Mouse (Mus musculus) midbrain, embryonic 15.5 days (tissue): ENCODE data around the gene Pdgfa. TPM values are rescaled to one million over a fixed set of nuclear protein-coding genes. Genes with fewer than 3 reads are reported as not detected.
A peak's percentile ranks its signal among the peaks of the same experiment; 100 is the strongest.

Experiments
- ATAC-seq: fragments of 200-750 bp; cut with Nextera tagmentation; replicated peaks from 2 replicates; pipeline ENCODE4 v1.8.0; 2017; ENCODE audit warnings: moderate TSS enrichment
- H3K27ac ChIP-seq: fragments of 300-500 bp; sonication (generic); 2 replicates; pipeline ENCODE4 v1.5.1; 2015; ENCODE audit warnings: mild to moderate bottlenecking, inconsistent platforms
- H3K27me3 ChIP-seq: fragments of 300-500 bp; sonication (generic); replicated peaks from 2 replicates; pipeline ENCODE4 v1.6.1; 2015; ENCODE audit warnings: inconsistent platforms
- H3K36me3 ChIP-seq: fragments of 300-500 bp; sonication (generic); replicated peaks from 2 replicates; pipeline ENCODE4 v1.6.1; 2015; ENCODE audit warnings: inconsistent platforms
- H3K4me1 ChIP-seq: fragments of 300-500 bp; sonication (generic); 2 replicates; pipeline ENCODE4 v1.6.1; 2015; ENCODE audit warnings: inconsistent platforms
- H3K4me2 ChIP-seq: fragments of 300-500 bp; sonication (generic); 2 replicates; pipeline ENCODE4 v1.6.1; 2015; ENCODE audit warnings: inconsistent platforms, mild to moderate bottlenecking, moderate library complexity
- H3K4me3 ChIP-seq: fragments of 300-500 bp; sonication (generic); 2 replicates; pipeline ENCODE4 v1.5.1; 2015; ENCODE audit warnings: mild to moderate bottlenecking, inconsistent platforms
- H3K9ac ChIP-seq: fragments of 300-500 bp; sonication (generic); 2 replicates; pipeline ENCODE4 v1.6.1; 2015; ENCODE audit warnings: mild to moderate bottlenecking, inconsistent platforms
- H3K9me3 ChIP-seq: fragments of 300-500 bp; sonication (generic); 2 replicates; pipeline ENCODE4 v1.6.1; 2016; ENCODE audit warnings: inconsistent platforms
- WGBS: fragments of 180-500 bp; shearing (Covaris S2); methylation state at CpG from one replicate; pipeline ENCODE4 v1.1.7; 2015; ENCODE audit warnings: mixed read lengths; 5-methylcytosine and 5-hydroxymethylcytosine counted together
- polyA plus RNA-seq: library from polyadenylated mRNA; unstranded; fragments of >200 nt; fragmentation: Nextera tagmentation; extraction: Ambion mirVana; gene quantifications from 2 replicates; pipeline ENCODE4 v1.2.1, GENCODE M21; 2015

Gene Pdgfa
- polyA plus RNA-seq, 1 experiment from 2014 or later, result 23.6 TPM

GRCm38 (mm10) chr5:138946931-138947330 lies 50.2 kb downstream of the Pdgfa start:
- 84% methylated on average over 5 of the region's 5 CpGs for WGBS
- no peaks in the 10 kb centered on the region for H3K36me3 ChIP-seq

GRCm38 (mm10) chr5:138945011-138945410 lies 52.2 kb downstream of the Pdgfa start:
- peaks cover 14% of the 10 kb centered on the region for H3K4me1 ChIP-seq
- no peak for ATAC-seq
- H3K27ac ChIP-seq, result no peak overlapping the region
- H3K9ac ChIP-seq, result no peak overlapping the region
- H3K4me2 ChIP-seq, result no peak overlapping the region
- no peaks in the 10 kb centered on the region for H3K27me3 ChIP-seq
- no peaks in the 10 kb centered on the region for H3K36me3 ChIP-seq
- WGBS, result 84% methylated on average over 3 of the region's 3 CpGs
- no peak overlapping the region for H3K4me3 ChIP-seq
- no peaks in the 10 kb centered on the region for H3K9me3 ChIP-seq

More at GRCm38 (mm10) chr5:138946931-138947330, 50.2 kb downstream of the Pdgfa start:
- Histone ChIP-seq H3K27ac (no peak overlapping the region), H3K4me2 (no peak overlapping the region), H3K9me3 (no peaks in the 10 kb centered on the region), H3K4me3 (no peak overlapping the region), H3K4me1 (peaks cover 14% of the 10 kb centered on the region), H3K27me3 (0 out of 2 replicates have a peak, but pooled peaks cover 2% of the 10 kb centered on the region), H3K9ac (no peak overlapping the region)
- ATAC-seq, result no peak

- Histone ChIP-seq H3K4me1 (peaks cover 14% of the 10 kb centered on the region), H3K9ac (no peak overlapping the region), H3K4me2 (no peak overlapping the region), H3K9me3 (no peaks in the 10 kb centered on the region), H3K27ac (no peak overlapping the region), H3K27me3 (no peaks in the 10 kb centered on the region), H3K36me3 (no peaks in the 10 kb centered on the region), H3K4me3 (no peak overlapping the region)
- WGBS, result 85% methylated on average over 7 of the region's 7 CpGs
- ATAC-seq, result no peak
These were observed 52.6 kb downstream of the Pdgfa start for GRCm38 (mm10) chr5:138944551-138944950.

- Histone ChIP-seq H3K9me3 (no peaks in the 10 kb centered on the region), H3K36me3 (no peaks in the 10 kb centered on the region), H3K4me2 (no peak overlapping the region), H3K27ac (no peak overlapping the region), H3K9ac (no peak overlapping the region), H3K4me1 (no peaks in the 10 kb centered on the region), H3K27me3 (no peaks in the 10 kb centered on the region), H3K4me3 (no peak overlapping the region)
- 78% methylated on average over 8 of the region's 8 CpGs for whole genome bisulfite sequencing
- no peak for ATAC-seq
These were observed 55.3 kb downstream of the Pdgfa start for GRCm38 (mm10) chr5:138941842-138942241.

DNA sequence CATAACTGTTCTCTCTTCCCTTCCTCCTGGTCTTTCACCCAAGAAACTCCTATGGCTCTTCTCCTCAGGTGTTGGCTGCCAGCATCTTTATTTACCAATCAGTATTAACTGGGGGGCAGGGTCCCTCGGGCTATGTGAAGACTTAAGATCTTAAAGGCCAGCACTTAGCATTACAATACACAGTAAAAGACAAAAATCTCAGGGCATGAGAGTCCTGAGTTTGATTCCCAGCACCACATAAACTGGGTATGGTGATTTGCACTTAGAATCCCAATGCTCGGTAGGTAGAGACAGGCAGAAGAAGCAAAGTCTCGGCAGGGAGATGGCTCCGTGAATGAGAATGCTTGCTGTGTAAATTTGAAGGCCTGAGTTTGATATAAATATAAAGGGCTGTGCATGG lies 56.6 kb downstream of the Pdgfa start:
- no peak overlapping the region for H3K4me3 ChIP-seq
- H3K9me3 ChIP-seq, result no peaks in the 10 kb centered on the region
- ATAC-seq, result no peak
- H3K4me2 ChIP-seq, result no peak overlapping the region
- H3K9ac ChIP-seq, result no peak overlapping the region
- H3K4me1 ChIP-seq, result no peaks in the 10 kb centered on the region
- WGBS, result 80% methylated on average over 4 of the region's 4 CpGs
- no peaks in the 10 kb centered on the region for H3K36me3 ChIP-seq
- H3K27me3 ChIP-seq, result no peaks in the 10 kb centered on the region
- H3K27ac ChIP-seq, result no peak overlapping the region

DNA sequence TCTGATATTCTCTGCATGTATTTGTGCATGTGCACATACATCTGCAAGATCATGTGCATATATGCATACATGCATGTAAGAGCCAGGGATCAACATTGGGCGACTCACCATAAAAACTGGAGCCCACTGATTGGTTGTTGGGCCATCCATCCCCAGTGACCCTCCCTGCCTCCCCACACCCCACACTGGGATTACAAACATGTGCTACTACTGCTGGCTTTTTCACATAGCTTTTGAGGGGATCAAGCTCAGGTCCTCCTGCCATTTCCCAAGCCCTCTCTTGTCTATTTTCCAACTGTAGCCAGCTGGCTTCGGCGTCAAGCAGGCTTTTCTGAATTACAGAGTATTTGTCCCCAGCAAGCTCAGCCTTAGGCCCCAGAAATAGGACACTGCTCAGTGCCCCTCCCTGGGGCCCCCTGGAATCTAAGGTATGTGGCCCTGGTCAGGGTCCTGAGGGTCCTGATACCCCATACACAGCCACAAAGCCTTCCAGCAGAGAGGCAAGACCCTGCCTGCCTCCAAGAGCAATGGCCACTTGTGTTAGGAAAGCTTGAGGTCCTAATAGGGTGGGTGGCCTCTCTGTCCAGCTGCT lies 58.5 kb downstream of the Pdgfa start:
- Histone ChIP-seq H3K27ac (no peak overlapping the region), H3K9ac (no peak overlapping the region), H3K4me1 (no peaks in the 10 kb centered on the region), H3K4me3 (no peak overlapping the region), H3K36me3 (no peaks in the 10 kb centered on the region), H3K27me3 (no peaks in the 10 kb centered on the region), H3K4me2 (no peak overlapping the region), H3K9me3 (no peaks in the 10 kb centered on the region)
- no peak for ATAC-seq
- WGBS, result 71% methylated on average over 3 of the region's 3 CpGs

GRCm38 (mm10) chr5:138936399-138937089 lies 60.6 kb downstream of the Pdgfa start:
- no peaks in the 10 kb centered on the region for H3K27me3 ChIP-seq
- H3K4me1 ChIP-seq, result peaks cover 15% of the 10 kb centered on the region
- no peak overlapping the region for H3K4me3 ChIP-seq
- H3K4me2 ChIP-seq, result no peak overlapping the region
- WGBS, result 82% methylated on average over 8 of the region's 8 CpGs
- no peak overlapping the region for H3K9ac ChIP-seq
- no peak overlapping the region for H3K27ac ChIP-seq
- ATAC-seq, result no peak
- no peaks in the 10 kb centered on the region for H3K9me3 ChIP-seq
- H3K36me3 ChIP-seq, result no peaks in the 10 kb centered on the region

GRCm38 (mm10) chr5:138934540-138934939 lies 62.6 kb downstream of the Pdgfa start:
- no peak for ATAC-seq
- WGBS, result 46% methylated on average over 6 of the region's 6 CpGs
- H3K9ac ChIP-seq, result no peak overlapping the region
- H3K27ac ChIP-seq, result no peak overlapping the region
- H3K4me3 ChIP-seq, result no peak overlapping the region
- H3K36me3 ChIP-seq, result no peaks in the 10 kb centered on the region
- peaks cover 18% of the 10 kb centered on the region for H3K4me1 ChIP-seq
- no peaks in the 10 kb centered on the region for H3K27me3 ChIP-seq
- no peaks in the 10 kb centered on the region for H3K9me3 ChIP-seq
- H3K4me2 ChIP-seq, result no peak overlapping the region

DNA sequence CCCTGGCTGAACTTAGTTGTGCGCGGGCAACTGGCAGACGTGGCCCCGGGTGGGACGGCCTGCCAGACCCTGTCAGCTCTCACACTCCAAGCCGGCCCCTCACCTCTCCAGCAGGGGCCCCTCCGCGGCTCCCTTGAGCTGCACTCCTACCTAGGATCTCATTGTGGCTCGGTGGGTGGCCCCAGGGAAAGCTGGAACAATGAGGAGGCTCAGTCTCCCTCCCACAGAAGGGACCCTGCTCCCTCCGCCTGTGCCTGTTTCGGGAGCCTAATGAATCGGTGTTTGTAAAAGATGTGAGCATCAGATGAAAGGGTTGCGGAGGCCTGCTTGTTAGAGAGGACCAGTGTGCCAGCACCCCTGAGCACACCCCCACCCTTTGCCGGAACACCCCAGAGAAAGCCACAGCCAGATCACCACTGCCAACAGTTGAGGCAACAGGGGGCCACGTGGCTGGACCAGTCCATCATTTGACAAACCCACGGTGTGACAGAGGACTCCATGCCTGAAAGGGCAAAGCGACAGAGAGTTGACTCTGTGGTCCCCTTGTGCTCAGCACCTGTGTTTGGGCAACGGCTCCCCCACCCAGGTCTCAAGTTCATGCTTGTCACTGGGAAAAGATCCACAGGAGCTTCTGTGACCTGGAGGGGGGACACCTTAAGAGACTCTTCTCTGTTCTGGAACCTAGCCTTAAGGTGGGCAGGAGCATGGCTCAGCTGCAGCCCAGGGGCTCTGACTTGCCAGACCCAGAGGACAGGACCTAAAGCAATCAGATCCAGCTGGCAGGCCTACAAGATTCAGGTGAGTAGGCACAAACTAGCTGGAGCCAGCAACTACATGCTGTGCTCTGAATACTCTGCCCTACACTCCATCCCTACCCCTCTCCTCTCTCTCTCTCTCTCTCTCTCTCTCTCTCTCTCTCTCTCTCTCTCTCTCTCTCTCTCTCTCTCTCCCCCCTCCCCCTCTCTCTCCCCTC lies 64.4 kb downstream of the Pdgfa start:
- no peaks in the 10 kb centered on the region for H3K9me3 ChIP-seq
- no peak overlapping the region for H3K4me3 ChIP-seq
- H3K4me1 ChIP-seq, result peaks cover 18% of the 10 kb centered on the region
- no peak overlapping the region for H3K9ac ChIP-seq
- H3K4me2 ChIP-seq, result peak overlapping the region; percentile 21
- WGBS, result 12% methylated on average over 18 of the region's 18 CpGs
- no peak overlapping the region for H3K27ac ChIP-seq
- H3K36me3 ChIP-seq, result no peaks in the 10 kb centered on the region
- no peaks in the 10 kb centered on the region for H3K27me3 ChIP-seq
- ATAC-seq, result no peak

GRCm38 (mm10) chr5:138931836-138932235 lies 65.3 kb downstream of the Pdgfa start:
- ATAC-seq, result no peak
- Histone ChIP-seq H3K4me1 (peaks cover 18% of the 10 kb centered on the region), H3K27me3 (no peaks in the 10 kb centered on the region), H3K4me3 (no peak overlapping the region), H3K36me3 (no peaks in the 10 kb centered on the region), H3K9ac (no peak overlapping the region), H3K4me2 (peak overlapping the region; percentile 21; the same call in 1 of the 2 replicates), H3K27ac (peak overlapping the region; percentile 21; the same call in 1 of the 2 replicates), H3K9me3 (no peaks in the 10 kb centered on the region)
- 8% methylated on average over 13 of the region's 13 CpGs for WGBS

DNA sequence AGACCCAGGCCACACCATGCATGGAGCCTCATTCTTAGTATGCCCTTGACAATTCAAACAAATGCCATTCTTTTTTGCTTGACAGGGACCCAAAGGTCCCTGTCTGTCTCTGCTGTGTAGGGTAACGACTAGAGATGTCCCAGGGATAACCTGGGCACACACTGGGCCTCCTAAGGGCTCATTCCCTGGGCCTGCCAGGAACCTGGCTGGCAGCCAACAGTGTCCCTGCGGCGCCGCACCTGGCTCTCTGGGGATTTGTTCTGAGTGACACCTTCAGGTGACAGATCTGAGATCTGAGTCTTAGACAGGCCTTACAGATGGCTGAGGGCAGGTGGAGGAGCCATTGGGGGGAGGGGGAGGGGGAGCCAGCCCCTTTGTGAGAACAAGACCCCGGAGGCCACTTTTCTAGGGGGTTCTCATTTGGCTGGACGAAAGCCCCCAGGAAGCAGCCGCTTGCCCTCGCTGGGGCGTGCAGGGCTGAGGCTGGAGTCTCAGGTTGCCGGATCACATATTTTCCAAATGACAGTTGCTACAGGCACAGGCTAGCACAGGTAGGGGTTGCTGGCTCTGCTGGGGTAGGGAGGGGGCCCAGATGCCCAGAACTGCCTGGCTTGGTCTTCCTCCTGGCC lies 67.2 kb downstream of the Pdgfa start:
- no peak overlapping the region for H3K4me2 ChIP-seq
- no peak overlapping the region for H3K4me3 ChIP-seq
- WGBS, result 64% methylated on average over 10 of the region's 10 CpGs
- no peak overlapping the region for H3K27ac ChIP-seq
- no peak overlapping the region for H3K9ac ChIP-seq
- no peaks in the 10 kb centered on the region for H3K27me3 ChIP-seq
- ATAC-seq, result no peak
- peaks cover 18% of the 10 kb centered on the region for H3K4me1 ChIP-seq
- H3K9me3 ChIP-seq, result no peaks in the 10 kb centered on the region
- no peaks in the 10 kb centered on the region for H3K36me3 ChIP-seq
